Mouse (Mus musculus) liver, embryonic 13.5 days (tissue): ENCODE measurements at regions not wholly inside any gene's neighbourhood (a gene's known extent, or its start where the extent isn't known, plus 50 kb on each side); places are given as distances from the start of the nearest gene placed in this dataset.

Experiments
- ATAC-seq: fragments of 200-750 bp; cut with Nextera tagmentation; 2 replicates; pipeline ENCODE4 v1.8.0; 2017; ENCODE audit warnings: low read depth, mild to moderate bottlenecking, moderate number of reproducible peaks, moderate library complexity
- DNase-seq: peaks from one replicate; pipeline ENCODE4 v3.0.0; 2022
- H3K27ac ChIP-seq: fragments of 300-500 bp; sonication (generic); 2 replicates; pipeline ENCODE4 v1.5.1; 2015; ENCODE audit warnings: moderate library complexity, mild to moderate bottlenecking, inconsistent platforms
- H3K27me3 ChIP-seq: fragments of 300-500 bp; sonication (generic); 2 replicates; pipeline ENCODE4 v1.6.1; 2015; ENCODE audit warnings: mild to moderate bottlenecking, inconsistent platforms
- H3K36me3 ChIP-seq: fragments of 300-500 bp; sonication (generic); 2 replicates; pipeline ENCODE4 v1.6.1; 2015; ENCODE audit warnings: mild to moderate bottlenecking, inconsistent platforms
- H3K4me1 ChIP-seq: fragments of 300-500 bp; sonication (generic); replicated peaks from 2 replicates; pipeline ENCODE4 v1.6.1; 2015; ENCODE audit warnings: inconsistent platforms
- H3K4me2 ChIP-seq: fragments of 300-500 bp; sonication (generic); 2 replicates; pipeline ENCODE4 v1.6.1; 2015; ENCODE audit warnings: inconsistent platforms, mild to moderate bottlenecking, moderate library complexity
- H3K4me3 ChIP-seq: fragments of 300-500 bp; sonication (generic); replicated peaks from 2 replicates; pipeline ENCODE4 v1.5.1; 2015; ENCODE audit warnings: mild to moderate bottlenecking, inconsistent platforms
- H3K9ac ChIP-seq: fragments of 300-500 bp; sonication (generic); 2 replicates; pipeline ENCODE4 v1.6.1; 2015; ENCODE audit warnings: mild to moderate bottlenecking, inconsistent platforms
- H3K9me3 ChIP-seq: fragments of 300-500 bp; sonication (generic); replicated peaks from 2 replicates; pipeline ENCODE4 v1.6.1; 2016; ENCODE audit warnings: inconsistent platforms
- WGBS: fragments of 180-500 bp; shearing (Covaris S2); methylation state at CpG from one replicate; pipeline ENCODE4 v1.1.7; 2015; ENCODE audit not compliant: insufficient replicate concordance; 5-methylcytosine and 5-hydroxymethylcytosine counted together

- H3K9ac ChIP-seq, result no peak overlapping the region
- no peak overlapping the region for H3K27ac ChIP-seq
- WGBS, result 62% methylated on average over 5 of the region's 5 CpGs
- H3K4me1 ChIP-seq, result no peaks in the 10 kb centered on the region
- H3K27me3 ChIP-seq, result no peaks in the 10 kb centered on the region
- H3K4me3 ChIP-seq, result no peak overlapping the region
- no peaks in the 10 kb centered on the region for H3K36me3 ChIP-seq
- ATAC-seq, result no peak
- 0 out of 2 replicates have a peak, but pooled peaks cover 2% of the 10 kb centered on the region for H3K9me3 ChIP-seq
- no peak overlapping the region for H3K4me2 ChIP-seq
- DNase-seq, result no peak
Observed at GRCm38 (mm10) chr6:143329096-143329495, 162.1 kb downstream of the Etnk1 start.

DNA sequence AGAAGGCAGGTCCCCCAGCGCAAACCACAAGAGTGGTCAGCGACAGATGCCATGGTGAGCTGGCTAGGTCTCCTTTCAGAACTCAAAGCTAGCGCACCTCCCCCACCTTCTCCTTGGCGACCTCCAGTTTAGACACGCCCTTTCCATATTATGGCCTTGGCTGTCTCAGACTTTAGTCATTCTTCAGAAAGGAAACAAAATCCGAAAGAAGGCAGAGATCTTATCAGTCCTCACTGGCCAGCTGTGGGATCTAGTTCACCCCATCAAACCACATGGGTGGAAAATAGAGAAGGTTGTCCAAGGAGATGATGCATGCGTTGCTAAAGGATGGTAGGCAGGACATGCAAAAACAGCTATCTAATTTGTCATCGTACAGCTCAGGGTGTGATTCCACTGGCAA is 166.5 kb downstream of the Etnk1 start:
- DNase-seq (no peak), ATAC-seq (no peak)
- Histone ChIP-seq H3K4me1 (no peaks in the 10 kb centered on the region), H3K9ac (no peak overlapping the region), H3K27me3 (no peaks in the 10 kb centered on the region), H3K4me3 (no peak overlapping the region), H3K27ac (no peak overlapping the region), H3K4me2 (no peak overlapping the region), H3K36me3 (no peaks in the 10 kb centered on the region), H3K9me3 (no peaks in the 10 kb centered on the region)
- 69% methylated on average over 8 of the region's 8 CpGs for WGBS

DNA sequence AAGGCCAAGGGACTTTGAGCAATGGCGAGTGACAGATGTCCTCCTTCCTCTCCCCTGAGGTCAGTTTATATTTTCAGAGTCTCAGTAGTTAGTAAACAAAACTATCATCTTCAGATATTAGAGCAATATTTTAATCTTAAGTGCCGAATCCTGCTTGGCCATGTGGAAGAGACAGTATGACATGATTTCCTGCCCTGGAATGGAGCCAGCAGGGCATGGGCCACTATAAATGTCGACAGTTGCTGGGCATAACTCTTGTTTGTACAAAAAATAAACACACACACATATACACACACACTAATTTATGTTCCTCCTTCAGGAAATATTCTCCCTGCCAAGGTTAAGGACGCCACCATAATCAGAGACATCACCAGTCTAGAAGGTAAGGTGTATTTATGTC is 169.6 kb downstream of the Etnk1 start:
- 55% methylated on average over 4 of the region's 4 CpGs for WGBS
- ATAC-seq, result no peak

GRCm38 (mm10) chr6:143349000-143349399 is 182.0 kb downstream of the Etnk1 start:
- WGBS, result 70% methylated on average over 2 of the region's 2 CpGs
- H3K27ac ChIP-seq, result no peak overlapping the region
- no peak overlapping the region for H3K4me3 ChIP-seq
- H3K36me3 ChIP-seq, result no peaks in the 10 kb centered on the region
- no peak overlapping the region for H3K9ac ChIP-seq
- no peaks in the 10 kb centered on the region for H3K4me1 ChIP-seq
- DNase-seq (no peak), ATAC-seq (no peak)
- H3K27me3 ChIP-seq, result no peaks in the 10 kb centered on the region
- no peak overlapping the region for H3K4me2 ChIP-seq
- no peaks in the 10 kb centered on the region for H3K9me3 ChIP-seq

More for the DNA sequence above, 169.6 kb downstream of the Etnk1 start:
- no peaks in the 10 kb centered on the region for H3K36me3 ChIP-seq
- no peaks in the 10 kb centered on the region for H3K4me1 ChIP-seq
- DNase-seq, result no peak
- no peak overlapping the region for H3K9ac ChIP-seq
- no peak overlapping the region for H3K4me3 ChIP-seq
- H3K9me3 ChIP-seq, result no peaks in the 10 kb centered on the region
- no peaks in the 10 kb centered on the region for H3K27me3 ChIP-seq
- H3K4me2 ChIP-seq, result no peak overlapping the region
- H3K27ac ChIP-seq, result no peak overlapping the region

GRCm38 (mm10) chr6:143359320-143360032 is 192.5 kb downstream of the Etnk1 start:
- no peak overlapping the region for H3K4me3 ChIP-seq
- no peak overlapping the region for H3K4me2 ChIP-seq
- no peaks in the 10 kb centered on the region; the same call in 1 of the 2 replicates for H3K9me3 ChIP-seq
- H3K36me3 ChIP-seq, result no peaks in the 10 kb centered on the region
- no peak overlapping the region for H3K9ac ChIP-seq
- H3K27me3 ChIP-seq, result no peaks in the 10 kb centered on the region
- 0 out of 2 replicates have a peak, but pooled peaks cover 2% of the 10 kb centered on the region for H3K4me1 ChIP-seq
- ATAC-seq (no peak), DNase-seq (no peak)
- H3K27ac ChIP-seq, result no peak overlapping the region
- 67% methylated on average over 7 of the region's 7 CpGs for WGBS

DNA sequence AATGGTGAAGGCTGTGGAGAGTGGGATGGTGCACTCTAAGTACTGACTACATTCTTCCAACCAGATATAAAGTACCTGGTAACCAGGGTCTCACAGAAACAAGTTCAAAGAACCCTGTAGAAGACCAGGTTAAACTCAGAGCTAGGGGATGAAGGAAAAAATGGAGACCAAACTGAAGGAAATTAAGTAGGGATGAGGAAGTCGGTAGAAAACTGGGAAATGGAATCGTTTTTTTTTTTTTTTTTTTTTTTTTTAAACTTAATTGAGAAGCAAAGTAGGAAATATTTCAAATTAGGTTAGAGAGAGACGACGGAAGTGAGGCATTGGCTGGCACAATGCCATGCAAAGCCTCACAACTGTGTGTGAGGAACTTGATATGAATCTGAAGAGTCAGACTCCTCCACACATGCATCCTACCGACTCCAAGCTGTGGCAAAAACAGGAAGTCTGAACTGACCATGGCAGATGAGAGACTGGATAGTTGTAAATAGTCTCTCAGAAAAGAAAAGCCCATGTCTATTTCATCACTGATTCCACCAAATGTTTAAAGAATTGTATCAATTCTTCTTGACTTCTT is 194.2 kb downstream of the Etnk1 start:
- ATAC-seq (no peak), DNase-seq (no peak)
- H3K9me3 ChIP-seq, result peaks cover 5% of the 10 kb centered on the region; the same call in 1 of the 2 replicates
- H3K9ac ChIP-seq, result no peak overlapping the region
- H3K27ac ChIP-seq, result no peak overlapping the region
- H3K36me3 ChIP-seq, result no peaks in the 10 kb centered on the region
- no peak overlapping the region for H3K4me2 ChIP-seq
- WGBS, result 21% methylated on average over 5 of the region's 5 CpGs
- H3K4me1 ChIP-seq, result 0 out of 2 replicates have a peak, but pooled peaks cover 2% of the 10 kb centered on the region
- no peak overlapping the region for H3K4me3 ChIP-seq
- no peaks in the 10 kb centered on the region for H3K27me3 ChIP-seq

DNA sequence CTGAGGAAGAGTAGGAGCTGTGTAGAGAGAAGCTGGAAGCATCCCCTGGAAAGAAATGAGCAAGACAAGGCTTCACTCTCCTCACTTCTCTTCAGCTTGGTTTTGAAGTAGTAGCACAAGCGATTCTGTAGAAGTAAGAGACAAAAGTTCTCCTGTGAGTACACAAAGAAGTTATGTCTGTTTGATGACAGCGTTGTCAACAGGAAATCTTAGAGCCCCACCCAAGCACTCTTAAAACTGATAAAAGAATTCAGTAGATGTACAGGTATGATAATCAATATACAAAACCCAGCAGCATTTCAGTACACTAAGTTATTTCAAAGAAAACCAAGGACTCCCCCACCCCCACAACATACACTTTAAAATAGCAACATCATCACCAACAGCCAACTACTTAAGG is 194.9 kb downstream of the Etnk1 start:
- Histone ChIP-seq H3K4me2 (no peak overlapping the region), H3K36me3 (no peaks in the 10 kb centered on the region), H3K4me3 (no peak overlapping the region), H3K4me1 (0 out of 2 replicates have a peak, but pooled peaks cover 2% of the 10 kb centered on the region), H3K9me3 (peaks cover 5% of the 10 kb centered on the region; the same call in 1 of the 2 replicates), H3K27me3 (no peaks in the 10 kb centered on the region), H3K27ac (no peak overlapping the region), H3K9ac (no peak overlapping the region)
- WGBS, result 62% methylated on average over 2 of the region's 2 CpGs
- ATAC-seq, result no peak
- DNase-seq, result no peak

- no peaks in the 10 kb centered on the region for H3K36me3 ChIP-seq
- no peak overlapping the region for H3K4me2 ChIP-seq
- no peaks in the 10 kb centered on the region for H3K27me3 ChIP-seq
- H3K4me1 ChIP-seq, result no peaks in the 10 kb centered on the region
- H3K4me3 ChIP-seq, result no peak overlapping the region
- ATAC-seq (no peak), DNase-seq (no peak)
- 66% methylated on average over 5 of the region's 5 CpGs for WGBS
- H3K27ac ChIP-seq, result no peak overlapping the region
- H3K9me3 ChIP-seq, result peaks cover 5% of the 10 kb centered on the region; the same call in 1 of the 2 replicates
- no peak overlapping the region for H3K9ac ChIP-seq
Observed at GRCm38 (mm10) chr6:143365840-143366239, 198.8 kb downstream of the Etnk1 start.

GRCm38 (mm10) chr6:143367804-143368203 is 200.8 kb downstream of the Etnk1 start:
- DNase-seq (no peak), ATAC-seq (no peak)
- WGBS, result 43% methylated on average over 3 of the region's 3 CpGs
- no peaks in the 10 kb centered on the region for H3K27me3 ChIP-seq
- no peak overlapping the region for H3K4me2 ChIP-seq
- no peaks in the 10 kb centered on the region for H3K36me3 ChIP-seq
- no peaks in the 10 kb centered on the region for H3K4me1 ChIP-seq
- peaks cover 5% of the 10 kb centered on the region; the same call in 1 of the 2 replicates for H3K9me3 ChIP-seq
- H3K27ac ChIP-seq, result no peak overlapping the region
- no peak overlapping the region for H3K9ac ChIP-seq
- H3K4me3 ChIP-seq, result no peak overlapping the region

DNA sequence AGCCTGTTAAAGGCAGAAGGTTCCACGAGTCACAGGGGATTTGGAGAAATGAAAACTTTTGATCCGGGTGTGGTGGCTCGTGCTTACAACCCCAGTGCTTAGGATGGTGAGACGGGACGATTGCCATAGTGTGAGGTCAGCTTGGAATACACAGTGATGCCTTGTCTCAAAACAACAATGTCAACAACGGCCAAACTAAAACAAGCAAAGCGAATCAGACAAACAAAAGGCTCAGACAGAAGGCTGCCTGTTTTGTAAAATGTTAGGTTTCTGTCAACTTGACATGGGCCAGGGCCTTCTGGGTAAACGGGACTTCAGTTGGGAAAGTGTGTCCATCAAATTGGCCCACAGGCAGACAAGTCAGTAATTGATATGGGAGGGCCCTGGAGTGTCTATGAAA is 201.6 kb downstream of the Etnk1 start:
- DNase-seq (no peak), ATAC-seq (no peak)
- 55% methylated on average over 8 of the region's 8 CpGs for WGBS

GRCm38 (mm10) chr6:143372487-143372886 is 205.5 kb downstream of the Etnk1 start:
- no peak overlapping the region for H3K4me2 ChIP-seq
- no peaks in the 10 kb centered on the region for H3K4me1 ChIP-seq
- no peaks in the 10 kb centered on the region for H3K36me3 ChIP-seq
- DNase-seq (no peak), ATAC-seq (no peak)
- no peaks in the 10 kb centered on the region for H3K9me3 ChIP-seq
- no peak overlapping the region for H3K27ac ChIP-seq
- H3K9ac ChIP-seq, result no peak overlapping the region
- 65% methylated on average over 5 of the region's 5 CpGs for WGBS
- no peaks in the 10 kb centered on the region for H3K27me3 ChIP-seq
- H3K4me3 ChIP-seq, result no peak overlapping the region

More for the DNA sequence above, 201.6 kb downstream of the Etnk1 start:
- Histone ChIP-seq H3K9me3 (peaks cover 5% of the 10 kb centered on the region; the same call in 1 of the 2 replicates), H3K27me3 (no peaks in the 10 kb centered on the region), H3K9ac (no peak overlapping the region), H3K4me1 (no peaks in the 10 kb centered on the region), H3K4me3 (no peak overlapping the region), H3K4me2 (no peak overlapping the region), H3K27ac (no peak overlapping the region), H3K36me3 (no peaks in the 10 kb centered on the region)
